Mouse (Mus musculus): ENCODE data around the gene Cuedc2. TPM values are rescaled to one million over a fixed set of nuclear protein-coding genes. Genes with fewer than 3 reads are reported as not detected.

The Cuedc2 gene
- total and polyA plus RNA-seq, 2 experiments from 2014 or later, result 214 to 388 TPM

- ATAC-seq, result peak; percentile 26
These were observed 412 bp upstream of the Cuedc2 start for GRCm38 (mm10) chr19:46338942-46339286.

GRCm38 (mm10) chr19:46337719-46338330 is 677 bp downstream of the Cuedc2 start:
- Histone ChIP-seq H3K4me3 (ENCODE audit: low read depth, low read length) (peak overlapping the region; percentile 49), H3K27ac (ENCODE audit: low read depth, low read length) (peak overlapping the region; percentile 71), H3K4me1 (ENCODE audit: insufficient read depth) (peaks cover 14% of the 10 kb centered on the region), H3K4me2 (ENCODE audit: low read depth) (peak overlapping the region; percentile 89), H3K9ac (peak overlapping the region; percentile 65), H3K9me3 (ENCODE audit: low read length) (no peaks in the 10 kb centered on the region), H3K27me3 (ENCODE audit: insufficient read depth, low read length) (no peaks in the 10 kb centered on the region), H3K36me3 (ENCODE audit: insufficient read depth) (no peaks in the 10 kb centered on the region)
- ATAC-seq (no peak), DNase-seq (no peak)
- no peak for TF ChIP-seq CTCF (IDR thresholded peaks at IDR 0.05; ENCODE audit: low read depth)
- WGBS, result 29% methylated on average over 15 of the region's 15 CpGs

More at GRCm38 (mm10) chr19:46338942-46339286, 412 bp upstream of the Cuedc2 start:
- Histone ChIP-seq H3K27ac (ENCODE audit: low read depth, low read length) (peak overlapping the region; percentile 79), H3K4me2 (ENCODE audit: low read depth) (peak overlapping the region; percentile 48), H3K4me3 (ENCODE audit: low read depth, low read length) (peak overlapping the region; percentile 49), H3K27me3 (ENCODE audit: insufficient read depth, low read length) (no peaks in the 10 kb centered on the region), H3K9ac (peak overlapping the region; percentile 65), H3K36me3 (ENCODE audit: insufficient read depth) (no peaks in the 10 kb centered on the region), H3K4me1 (ENCODE audit: insufficient read depth) (peaks cover 14% of the 10 kb centered on the region), H3K9me3 (ENCODE audit: low read length) (no peaks in the 10 kb centered on the region)
- no peak for TF ChIP-seq CTCF (IDR thresholded peaks at IDR 0.05; ENCODE audit: low read depth)
- DNase-seq, result no peak
- 40% methylated on average over 6 of the region's 6 CpGs for WGBS

GRCm38 (mm10) chr19:46333906-46334305 is 4.6 kb downstream of the Cuedc2 start:
- TF ChIP-seq CTCF (IDR thresholded peaks at IDR 0.05; ENCODE audit: low read depth), result no peak
- no peak overlapping the region for H3K27ac ChIP-seq (ENCODE audit: low read depth, low read length)
- H3K36me3 ChIP-seq (ENCODE audit: insufficient read depth), result peaks cover 25% of the 10 kb centered on the region
- H3K9ac ChIP-seq, result no peak overlapping the region
- ATAC-seq (no peak), DNase-seq (no peak)
- 79% methylated on average over 3 of the region's 3 CpGs for WGBS
- no peaks in the 10 kb centered on the region for H3K27me3 ChIP-seq (ENCODE audit: insufficient read depth, low read length)
- no peak overlapping the region for H3K4me3 ChIP-seq (ENCODE audit: low read depth, low read length)
- no peaks in the 10 kb centered on the region for H3K9me3 ChIP-seq (ENCODE audit: low read length)
- peaks cover 12% of the 10 kb centered on the region for H3K4me1 ChIP-seq (ENCODE audit: insufficient read depth)
- H3K4me2 ChIP-seq (ENCODE audit: low read depth), result no peak overlapping the region

- Histone ChIP-seq H3K4me2 (ENCODE audit: low read depth) (no peak overlapping the region), H3K27ac (ENCODE audit: low read depth, low read length) (no peak overlapping the region), H3K27me3 (ENCODE audit: insufficient read depth, low read length) (no peaks in the 10 kb centered on the region), H3K36me3 (ENCODE audit: insufficient read depth) (peaks cover 25% of the 10 kb centered on the region), H3K9me3 (ENCODE audit: low read length) (no peaks in the 10 kb centered on the region), H3K4me3 (ENCODE audit: low read depth, low read length) (no peak overlapping the region), H3K9ac (no peak overlapping the region), H3K4me1 (ENCODE audit: insufficient read depth) (peaks cover 10% of the 10 kb centered on the region)
- DNase-seq, result no peak
- WGBS, result 26% methylated on average over 7 of the region's 7 CpGs
- TF ChIP-seq CTCF (IDR thresholded peaks at IDR 0.05; ENCODE audit: low read depth), result no peak
- no peak for ATAC-seq
These were observed 5.7 kb downstream of the Cuedc2 start for GRCm38 (mm10) chr19:46332721-46333339.

- Histone ChIP-seq H3K9ac (no peak overlapping the region), H3K27ac (ENCODE audit: low read depth, low read length) (no peak overlapping the region), H3K36me3 (ENCODE audit: insufficient read depth) (peaks cover 25% of the 10 kb centered on the region), H3K4me2 (ENCODE audit: low read depth) (no peak overlapping the region), H3K4me3 (ENCODE audit: low read depth, low read length) (no peak overlapping the region), H3K9me3 (ENCODE audit: low read length) (no peaks in the 10 kb centered on the region), H3K27me3 (ENCODE audit: insufficient read depth, low read length) (no peaks in the 10 kb centered on the region), H3K4me1 (ENCODE audit: insufficient read depth) (peaks cover 3% of the 10 kb centered on the region; the same call in 1 of the 2 replicates)
- DNase-seq (no peak), ATAC-seq (no peak)
- 85% methylated on average over 3 of the region's 3 CpGs for WGBS
- no peak for TF ChIP-seq CTCF (IDR thresholded peaks at IDR 0.05; ENCODE audit: low read depth)
These were observed 6.6 kb downstream of the Cuedc2 start for GRCm38 (mm10) chr19:46331936-46332335.

GRCm38 (mm10) chr19:46331326-46331725 is 7.2 kb downstream of the Cuedc2 start:
- Histone ChIP-seq H3K4me1 (ENCODE audit: insufficient read depth) (peaks cover 3% of the 10 kb centered on the region; the same call in 1 of the 2 replicates), H3K9me3 (ENCODE audit: low read length) (no peaks in the 10 kb centered on the region), H3K27me3 (ENCODE audit: insufficient read depth, low read length) (no peaks in the 10 kb centered on the region), H3K4me2 (ENCODE audit: low read depth) (no peak overlapping the region), H3K4me3 (ENCODE audit: low read depth, low read length) (no peak overlapping the region), H3K27ac (ENCODE audit: low read depth, low read length) (no peak overlapping the region), H3K9ac (no peak overlapping the region), H3K36me3 (ENCODE audit: insufficient read depth) (peaks cover 25% of the 10 kb centered on the region)
- no peak for TF ChIP-seq CTCF (IDR thresholded peaks at IDR 0.05; ENCODE audit: low read depth)
- WGBS, result 95% methylated on average over 14 of the region's 14 CpGs
- no peak for DNase-seq
- no peak for ATAC-seq

GRCm38 (mm10) chr19:46330696-46331095 is 7.8 kb downstream of the Cuedc2 start:
- DNase-seq, result no peak
- H3K4me2 ChIP-seq (ENCODE audit: low read depth), result no peak overlapping the region
- no peaks in the 10 kb centered on the region for H3K27me3 ChIP-seq (ENCODE audit: insufficient read depth, low read length)
- H3K36me3 ChIP-seq (ENCODE audit: insufficient read depth), result peaks cover 25% of the 10 kb centered on the region
- ATAC-seq, result no peak
- no peaks in the 10 kb centered on the region for H3K9me3 ChIP-seq (ENCODE audit: low read length)
- 94% methylated on average over 12 of the region's 12 CpGs for WGBS
- no peak overlapping the region for H3K4me3 ChIP-seq (ENCODE audit: low read depth, low read length)
- peaks cover 3% of the 10 kb centered on the region; the same call in 1 of the 2 replicates for H3K4me1 ChIP-seq (ENCODE audit: insufficient read depth)
- H3K27ac ChIP-seq (ENCODE audit: low read depth, low read length), result no peak overlapping the region
- H3K9ac ChIP-seq, result no peak overlapping the region
- TF ChIP-seq CTCF (IDR thresholded peaks at IDR 0.05; ENCODE audit: low read depth), result no peak
